Mouse (Mus musculus): ENCODE measurements around the gene Prkag2.
"Not testable (repeated sequence)": the region's sequence is repeated elsewhere in the genome, so short reads cannot be mapped to it uniquely, and the experiment has no call there.

Gene Prkag2

DNA sequence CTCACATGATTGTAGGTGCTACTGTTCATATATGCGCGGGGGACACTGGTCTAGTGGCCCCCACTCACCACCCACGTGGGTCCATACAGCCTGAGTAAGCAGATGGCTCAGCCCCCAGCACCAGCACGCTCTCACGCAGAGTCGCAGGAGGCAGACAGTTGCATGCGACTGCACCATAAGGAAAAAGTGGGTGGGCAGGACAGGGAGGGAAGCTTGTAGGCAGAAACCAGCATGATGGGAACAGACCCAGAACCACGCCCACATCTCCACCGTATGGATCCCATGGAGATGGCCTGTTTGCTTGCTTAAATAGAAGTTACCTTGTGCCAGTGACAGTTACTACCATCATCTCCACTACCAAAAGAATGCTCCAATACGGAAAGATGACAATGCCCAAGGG, 15.3 kb downstream of the Prkag2 start:
- DNase-seq, result no peak

DNA sequence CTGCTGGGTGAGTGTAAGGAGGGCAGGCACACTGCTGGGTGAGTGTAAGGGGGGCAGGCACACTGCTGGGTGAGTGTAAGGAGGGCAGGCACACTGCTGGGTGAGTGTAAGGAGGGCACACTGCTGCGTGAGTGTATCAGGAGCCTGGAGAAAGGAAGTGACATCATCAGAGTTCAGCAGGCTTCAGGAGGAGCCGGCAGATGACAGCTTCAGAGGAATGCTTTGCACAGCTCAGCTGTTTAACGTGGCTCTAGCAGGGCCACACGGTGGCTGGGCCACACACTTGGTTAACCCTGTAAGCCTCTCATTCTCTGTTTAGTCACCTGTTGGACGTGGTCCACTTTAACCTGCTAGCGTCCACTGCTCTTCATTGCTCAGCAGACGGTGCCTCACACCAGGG, 16.6 kb downstream of the Prkag2 start:
- no peak for DNase-seq

DNA sequence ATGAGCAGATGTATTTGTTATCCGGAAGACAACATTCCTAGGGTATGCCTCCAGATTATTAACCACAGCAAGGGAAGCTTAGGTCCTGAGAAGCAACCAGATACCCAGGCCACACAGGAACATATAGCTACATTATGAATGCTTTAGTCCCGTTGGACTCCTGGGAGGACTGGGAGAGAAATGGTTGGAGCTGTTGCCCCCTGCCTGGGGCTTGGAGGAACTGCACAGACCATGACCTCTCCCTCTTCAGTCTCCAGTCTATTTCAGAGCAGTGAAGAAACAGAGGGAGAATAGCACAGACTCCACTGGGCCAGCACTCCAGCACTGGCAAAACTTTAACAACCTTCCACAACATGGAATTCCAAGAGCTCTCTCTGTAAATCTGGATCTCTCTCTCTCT, 17.9 kb downstream of the Prkag2 start:
- DNase-seq, result peak; percentile 72

DNA sequence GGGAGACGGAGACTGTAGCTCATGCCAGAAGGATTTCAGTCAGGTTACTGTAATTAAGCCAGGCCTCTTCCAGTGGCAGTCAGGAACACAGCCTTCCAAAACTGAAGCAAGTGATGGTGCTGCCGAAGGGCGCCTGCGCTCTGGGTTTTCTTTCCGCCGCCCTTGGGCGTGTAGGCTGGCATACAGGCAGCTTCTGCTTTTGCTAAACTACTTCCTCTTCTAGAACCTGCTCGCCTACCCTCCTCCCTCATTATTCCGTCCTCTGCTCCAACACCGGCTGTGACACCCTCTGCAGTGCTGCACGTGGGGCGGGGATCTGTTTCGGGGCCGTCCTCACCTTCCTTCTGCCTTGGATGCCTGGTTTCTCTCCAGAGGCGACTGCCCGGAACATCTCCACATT, 18.9 kb downstream of the Prkag2 start:
- DNase-seq, result peak; percentile 76

DNA sequence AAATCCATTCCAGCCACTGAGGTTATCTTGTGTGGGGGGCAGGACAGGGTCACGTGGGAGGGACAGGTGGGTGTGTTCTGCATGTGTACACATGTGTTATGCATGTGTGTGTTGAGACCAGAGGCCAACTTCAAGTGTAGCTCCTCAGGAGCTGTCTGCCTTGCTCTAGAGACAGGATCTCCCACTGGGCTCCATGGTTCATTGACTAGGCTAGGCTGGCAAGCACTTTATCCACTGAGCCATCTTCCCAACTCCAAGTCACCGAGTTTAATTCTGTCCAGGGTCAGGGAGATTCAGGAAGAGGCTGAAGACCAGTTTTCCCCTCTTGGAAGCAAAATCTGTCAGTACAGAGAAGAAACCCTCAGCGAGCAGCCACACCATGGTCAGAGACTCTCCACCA, 19.4 kb downstream of the Prkag2 start:
- DNase-seq, result no peak

DNA sequence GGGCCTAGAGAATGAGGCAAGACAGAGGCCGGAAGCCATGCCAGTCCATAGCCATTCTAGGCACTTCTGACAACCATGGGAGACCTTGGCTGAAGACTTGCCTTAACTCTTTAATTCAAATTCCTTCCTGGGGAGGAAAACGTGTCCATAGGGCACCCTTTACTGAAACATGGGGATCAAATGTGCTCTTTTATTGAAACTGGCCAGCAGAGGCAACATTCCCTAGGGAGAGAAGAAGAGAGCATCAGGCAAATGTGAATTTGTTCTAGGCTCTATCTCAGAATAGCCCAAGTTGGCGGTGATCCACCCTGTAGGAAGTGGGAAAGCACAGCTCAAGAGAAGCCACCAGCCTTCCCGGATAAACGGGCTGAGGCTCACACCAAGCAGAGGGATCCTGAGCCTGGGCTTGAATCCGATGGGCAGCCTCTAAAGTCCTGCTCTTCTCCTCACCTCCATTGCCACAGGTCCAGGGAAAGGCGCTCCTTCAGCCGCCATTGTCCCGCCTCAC, 19.9 kb downstream of the Prkag2 start:
- no peak for DNase-seq

DNA sequence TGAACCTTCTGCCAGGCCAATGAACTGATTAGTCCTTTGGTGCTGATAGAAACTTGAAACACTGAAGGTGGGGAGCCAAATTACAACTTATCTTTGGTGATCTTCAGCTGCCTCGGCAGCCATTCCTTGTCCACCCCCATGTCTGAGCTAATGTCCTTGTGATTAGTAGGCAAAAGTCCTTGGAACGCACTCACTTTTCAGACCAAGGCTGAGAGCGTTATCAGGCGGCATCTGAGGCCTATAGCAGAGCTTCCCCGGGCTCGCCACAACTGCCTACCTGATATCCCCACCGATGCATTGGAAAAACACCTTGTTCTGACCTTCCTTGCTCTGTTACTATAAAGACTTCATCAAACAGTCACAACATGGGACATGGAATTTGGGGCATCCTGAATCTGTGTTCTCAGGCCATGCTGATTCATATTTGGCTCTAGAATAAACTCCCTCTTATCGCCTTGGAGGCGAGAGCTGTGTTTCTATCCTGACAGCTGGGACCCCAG, 20.6 kb downstream of the Prkag2 start:
- DNase-seq, result no peak

DNA sequence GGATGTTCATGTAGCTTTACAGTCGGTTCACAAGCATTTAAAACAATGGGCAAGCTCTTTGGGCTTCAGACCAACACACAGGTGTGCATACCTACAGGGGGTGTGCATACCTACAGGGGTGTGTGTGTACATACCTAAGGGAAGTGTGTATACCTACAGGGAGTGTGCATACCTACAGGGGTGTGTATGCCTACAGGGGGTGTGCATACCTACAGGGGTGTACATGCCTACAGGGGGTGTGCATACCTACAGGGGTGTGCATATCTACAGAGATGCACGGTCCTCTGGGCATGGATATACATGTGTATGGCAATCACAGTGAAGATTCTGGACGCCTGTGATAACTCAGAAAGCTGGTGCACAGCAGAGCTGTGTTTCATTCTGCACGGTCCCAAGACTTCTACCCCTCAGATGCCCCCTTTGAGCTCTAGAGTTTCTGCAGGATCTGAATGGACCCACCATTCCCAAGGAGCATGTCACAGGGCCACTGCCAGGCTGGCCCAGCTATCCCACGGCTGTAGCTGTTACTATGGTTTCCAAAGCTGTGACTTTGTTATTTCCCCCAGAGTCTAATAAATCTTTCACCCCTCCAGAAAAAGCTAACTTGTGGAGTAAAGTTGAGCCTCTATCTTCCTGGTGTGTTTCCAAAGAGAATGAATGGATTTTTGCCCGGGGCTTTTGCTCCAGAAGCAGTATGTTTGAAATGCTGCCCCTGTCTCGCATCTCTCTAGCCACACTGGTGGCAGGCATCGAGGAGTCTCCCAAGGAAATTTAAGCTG, 22.4 kb downstream of the Prkag2 start:
- no peak for DNase-seq

DNA sequence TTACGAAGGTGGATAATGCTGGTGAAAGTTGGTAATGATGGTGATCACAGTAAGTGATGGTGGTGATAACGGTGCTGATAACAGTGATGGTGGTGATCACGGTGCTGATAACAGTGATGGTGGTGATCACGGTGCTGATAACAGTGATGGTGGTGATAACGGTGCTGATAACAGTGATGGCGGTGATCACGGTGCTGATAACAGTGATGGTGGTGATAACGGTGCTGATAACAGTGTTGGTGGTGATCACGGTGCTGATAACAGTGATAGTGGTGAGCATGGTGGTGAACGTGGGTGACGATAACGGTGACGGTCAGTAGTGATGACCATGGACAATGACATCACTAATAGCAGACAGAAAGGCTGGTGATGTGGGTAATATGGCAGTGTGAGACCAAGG, 23.2 kb downstream of the Prkag2 start:
- not testable (repeated sequence) for DNase-seq

DNA sequence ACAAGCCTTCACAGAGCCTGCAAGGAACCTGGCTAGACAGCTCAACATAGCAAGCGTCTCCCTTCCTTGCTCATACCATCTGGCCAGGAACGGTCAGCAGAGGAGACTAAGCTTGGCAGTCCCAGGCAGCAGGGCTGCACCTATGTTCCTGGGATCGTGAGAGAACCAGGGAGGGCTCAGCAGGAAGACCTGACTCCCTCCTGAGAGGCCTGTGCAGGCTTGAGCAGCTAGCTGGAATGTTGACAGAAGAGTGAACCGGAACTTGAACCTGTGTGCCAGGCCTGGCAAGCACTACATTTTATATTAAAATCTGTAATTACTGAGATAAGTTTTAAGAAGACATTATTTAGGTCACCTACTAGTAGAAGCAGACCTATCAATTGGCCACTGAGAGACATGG, 24.8 kb downstream of the Prkag2 start:
- no peak for DNase-seq

DNA sequence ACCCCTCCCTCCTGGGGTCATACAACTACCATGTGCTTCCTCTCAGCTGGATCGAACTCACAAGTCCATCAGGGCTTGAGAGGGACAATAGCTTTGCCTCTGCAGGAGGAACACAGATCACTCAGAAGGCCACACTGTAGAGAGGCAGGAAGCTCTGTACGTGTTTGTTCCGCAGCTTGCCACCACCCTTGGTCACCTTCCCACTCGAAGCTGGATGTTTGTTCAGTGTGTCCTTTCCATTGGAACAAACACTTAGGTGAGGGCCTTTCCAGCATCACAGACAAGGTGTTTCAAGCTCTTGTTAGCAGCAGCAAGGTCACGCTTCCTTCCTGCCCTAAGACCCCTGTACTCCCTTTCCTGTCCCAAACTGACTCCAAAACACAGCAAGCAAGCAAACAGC, 30.6 kb downstream of the Prkag2 start:
- DNase-seq, result peak; percentile 81

DNA sequence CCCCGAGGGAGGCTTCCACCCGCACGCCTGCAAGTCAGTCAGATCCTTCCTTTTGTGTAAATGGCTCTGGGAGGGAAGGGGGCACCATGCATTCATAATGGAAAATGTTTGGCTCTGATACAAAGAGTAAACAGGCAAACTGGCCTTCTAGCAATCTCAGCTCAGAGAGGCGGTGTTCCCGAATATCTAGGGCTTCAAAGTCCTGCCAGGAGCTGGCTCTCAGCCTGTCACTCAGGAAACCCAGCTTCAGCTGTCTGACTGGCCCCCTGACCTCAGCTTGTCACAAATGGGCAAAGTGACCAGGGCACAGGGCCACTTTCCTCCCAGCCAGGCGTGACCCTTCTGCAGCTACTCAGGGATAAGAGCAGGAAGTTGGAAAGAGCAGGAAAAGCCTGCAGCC, 33.3 kb downstream of the Prkag2 start:
- DNase-seq, result peak; percentile 90

DNA sequence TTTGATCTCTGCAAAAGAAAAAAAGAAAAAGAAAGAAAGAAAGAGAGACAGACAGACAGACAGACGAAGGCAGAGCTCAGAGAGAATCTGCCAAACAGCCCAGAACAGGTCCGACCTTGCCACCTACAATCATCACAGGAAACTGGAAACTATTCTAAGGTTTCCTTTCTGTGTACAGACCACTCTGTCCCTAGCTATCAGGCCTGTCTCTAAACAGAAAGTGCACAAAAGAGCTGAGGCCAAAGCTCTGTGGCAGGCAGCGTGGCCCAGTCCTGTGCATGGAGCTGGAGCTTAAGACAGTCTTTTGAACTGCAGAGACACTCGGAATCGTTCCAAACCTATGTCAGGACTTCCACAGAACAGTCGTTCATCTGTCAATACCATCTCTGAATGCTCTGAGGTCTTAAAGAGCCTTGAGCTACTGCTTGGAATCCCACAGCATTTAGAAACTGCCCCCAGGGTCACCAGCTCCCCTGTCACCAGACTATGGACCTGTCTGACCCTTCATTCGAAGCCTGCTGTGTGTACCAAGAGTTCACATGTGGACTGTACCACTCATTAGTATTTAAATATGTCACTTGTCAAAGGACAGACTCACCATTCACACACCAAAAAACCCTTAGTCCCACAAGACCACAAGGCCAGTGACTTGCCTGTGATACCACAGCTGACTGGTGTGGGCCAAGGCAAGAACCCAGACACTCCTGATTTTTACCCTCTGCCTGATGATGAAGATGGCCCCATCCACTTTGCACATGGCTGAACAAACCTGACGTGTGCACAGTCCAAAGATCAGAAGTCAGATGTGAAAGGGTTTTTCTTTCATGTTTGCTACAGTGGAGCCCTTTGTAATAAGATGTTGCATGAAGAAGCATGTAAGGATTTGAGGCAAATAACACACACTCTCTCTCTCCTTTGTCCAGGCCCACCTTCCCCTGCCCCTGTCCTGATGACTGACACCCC, 35.9 kb downstream of the Prkag2 start:
- no peak for DNase-seq

DNA sequence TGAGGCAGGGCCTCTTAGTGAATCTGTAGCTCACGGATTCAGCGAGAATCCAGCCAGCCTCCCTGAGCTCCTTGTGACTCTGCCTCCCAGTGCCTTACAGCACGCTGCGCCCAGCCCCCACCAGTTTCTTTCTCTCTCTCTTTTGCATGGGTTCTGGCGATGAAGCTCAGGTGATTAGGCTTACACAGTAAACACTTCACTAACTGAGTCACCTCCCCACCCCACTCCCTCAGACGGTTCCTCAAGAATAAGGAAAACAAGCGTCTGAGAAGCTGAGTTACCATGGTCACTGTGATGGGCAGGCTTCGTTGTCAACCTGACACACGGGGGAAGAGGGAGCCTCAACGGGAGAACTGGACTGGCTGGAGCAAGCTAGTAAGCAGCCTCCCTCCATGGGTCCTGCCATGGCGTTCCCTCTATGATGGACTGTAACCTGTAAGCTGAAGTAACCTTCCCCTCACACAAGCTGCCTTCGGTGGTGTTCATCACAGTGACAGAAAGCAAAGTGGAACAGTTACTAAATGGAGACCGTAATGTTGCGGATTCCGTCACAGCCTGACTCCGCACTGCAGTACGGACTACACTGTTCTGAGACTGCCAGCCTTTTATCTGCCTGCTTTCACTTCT, 37.8 kb downstream of the Prkag2 start:
- peak; percentile 81 for DNase-seq

DNA sequence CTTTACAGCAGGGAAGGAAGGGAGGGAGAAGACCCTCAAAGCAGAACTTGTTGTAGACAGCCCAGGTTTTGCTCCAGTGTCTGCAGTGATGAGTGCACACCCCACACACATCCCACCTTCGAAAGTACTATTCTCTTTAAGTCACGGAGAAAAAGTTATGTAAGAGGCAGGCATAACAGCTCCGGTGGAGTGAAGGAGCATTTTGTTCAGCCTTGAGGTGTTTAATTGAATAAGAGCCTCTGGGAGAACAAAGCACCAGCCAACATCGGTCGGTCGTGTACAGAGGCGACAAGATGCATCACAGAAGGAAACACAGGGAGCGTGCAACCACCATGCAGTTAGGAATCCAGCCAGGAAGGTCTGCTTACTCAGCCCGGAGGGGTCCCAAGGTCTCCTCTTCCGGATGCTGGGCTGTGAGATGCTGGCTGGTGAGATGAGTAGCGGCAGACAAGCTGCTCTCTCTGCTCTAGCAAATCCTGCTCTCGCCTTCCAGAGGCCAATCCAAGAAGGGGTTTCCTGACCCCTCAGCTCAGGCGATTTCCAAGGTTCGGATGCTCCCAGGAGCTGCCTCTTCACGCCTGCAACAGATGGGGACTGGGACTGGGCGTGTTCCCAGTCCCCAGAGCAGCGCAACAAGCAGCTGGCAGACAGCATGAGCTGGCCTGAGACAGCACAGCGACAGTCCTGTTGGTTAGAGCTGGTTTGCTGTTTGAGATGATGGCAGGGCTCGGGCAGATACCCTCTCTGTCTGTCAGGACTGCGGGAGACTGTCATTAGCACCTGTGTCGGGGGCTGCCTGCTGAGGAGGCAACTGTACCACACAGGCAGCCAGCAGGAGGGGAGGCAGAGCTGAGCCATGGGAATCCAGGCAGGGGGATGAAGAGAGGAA, 41.3 kb downstream of the Prkag2 start:
- no peak for DNase-seq

DNA sequence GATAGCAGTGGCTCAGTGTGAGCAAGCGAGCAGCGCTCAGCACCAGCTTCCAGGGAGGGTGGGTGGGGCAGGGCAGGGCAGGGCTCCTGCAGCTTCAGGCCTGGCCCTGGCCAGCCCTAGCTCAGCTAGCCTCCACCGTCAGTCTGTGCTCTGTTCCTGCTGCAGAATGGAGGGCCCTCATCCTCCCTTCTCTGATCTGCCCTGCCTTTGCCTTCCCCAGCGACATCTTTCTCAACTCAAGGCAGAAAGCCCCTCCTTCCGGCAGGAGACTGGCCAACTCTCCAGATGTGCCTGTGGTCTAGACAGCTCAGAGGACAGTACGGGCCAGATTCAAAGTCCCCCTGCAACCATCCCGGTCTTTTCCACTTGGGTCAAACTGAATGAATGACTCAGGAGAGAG, 42.0 kb downstream of the Prkag2 start:
- peak; percentile 42 for DNase-seq

DNA sequence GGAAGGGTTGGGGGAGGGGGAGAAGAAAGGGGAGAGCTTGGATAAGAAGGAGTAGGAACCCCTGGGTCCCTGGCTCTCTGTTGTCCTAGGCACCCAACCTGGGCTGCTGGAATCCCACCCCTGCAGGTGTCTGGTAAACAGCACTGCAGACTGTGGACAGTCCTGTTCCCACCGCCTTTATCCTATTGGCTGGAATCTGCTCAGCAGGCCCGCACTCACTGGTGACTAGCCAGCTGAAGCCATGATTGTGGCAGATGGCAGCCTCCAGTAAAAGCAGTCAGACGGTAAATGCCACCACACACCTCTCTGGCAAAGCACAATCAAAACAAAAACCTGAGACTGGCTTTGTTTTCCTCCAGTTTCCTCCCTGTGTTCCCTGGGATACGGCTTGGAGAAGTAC, 45.2 kb downstream of the Prkag2 start:
- DNase-seq, result no peak

DNA sequence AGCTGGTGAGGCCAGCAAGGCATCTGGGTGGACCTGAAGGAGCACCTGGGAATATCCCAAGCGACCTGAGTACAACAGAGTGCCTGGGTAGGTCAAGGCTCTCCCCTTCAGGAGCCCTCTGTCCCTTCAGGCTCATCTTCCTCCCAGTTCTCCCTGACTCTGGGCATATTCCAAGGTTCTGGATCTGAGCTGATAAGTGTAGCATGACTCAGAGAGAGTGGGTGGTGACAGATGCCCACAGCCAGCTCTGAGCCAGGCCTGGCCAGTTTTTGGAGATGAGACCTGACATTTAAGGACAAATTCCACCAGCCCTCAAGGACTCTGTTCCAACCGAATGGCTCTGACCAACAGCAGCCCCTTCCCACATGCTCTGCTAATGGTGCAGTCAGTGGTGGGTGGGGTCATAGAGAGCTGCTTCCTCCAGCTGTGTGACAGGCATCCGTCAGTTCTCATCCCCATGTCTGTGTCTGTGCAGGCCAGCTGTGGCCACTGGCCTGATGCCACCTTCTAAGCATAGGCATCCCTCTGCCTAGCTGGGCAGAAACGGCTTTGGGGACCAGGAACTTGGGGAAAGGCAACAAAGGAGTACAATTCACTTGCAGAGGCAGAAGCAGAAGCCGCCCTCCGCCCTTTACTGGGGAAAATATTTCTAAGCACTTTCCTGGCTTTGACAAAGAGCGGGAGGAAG, 46.3 kb downstream of the Prkag2 start:
- no peak for DNase-seq

DNA sequence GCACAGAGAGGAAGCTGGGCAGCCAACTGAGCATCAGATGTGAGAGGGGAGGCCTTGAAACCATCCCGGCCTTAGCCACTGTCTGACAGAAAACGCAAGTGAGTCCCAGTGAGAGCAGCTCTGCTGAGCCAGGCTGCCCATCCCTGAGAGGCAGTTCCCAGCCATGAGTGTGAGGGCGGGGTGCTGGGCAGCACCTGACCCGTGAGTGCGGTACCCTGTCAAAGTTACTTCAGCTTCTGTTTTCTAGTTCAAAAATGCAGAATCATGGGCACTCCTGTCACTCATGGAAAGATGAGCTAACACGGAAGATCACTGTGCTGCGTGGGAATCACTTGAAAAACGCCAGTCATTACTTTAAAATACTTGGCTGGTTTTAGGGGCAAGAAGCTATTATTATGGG, 49.6 kb downstream of the Prkag2 start:
- no peak for DNase-seq

DNA sequence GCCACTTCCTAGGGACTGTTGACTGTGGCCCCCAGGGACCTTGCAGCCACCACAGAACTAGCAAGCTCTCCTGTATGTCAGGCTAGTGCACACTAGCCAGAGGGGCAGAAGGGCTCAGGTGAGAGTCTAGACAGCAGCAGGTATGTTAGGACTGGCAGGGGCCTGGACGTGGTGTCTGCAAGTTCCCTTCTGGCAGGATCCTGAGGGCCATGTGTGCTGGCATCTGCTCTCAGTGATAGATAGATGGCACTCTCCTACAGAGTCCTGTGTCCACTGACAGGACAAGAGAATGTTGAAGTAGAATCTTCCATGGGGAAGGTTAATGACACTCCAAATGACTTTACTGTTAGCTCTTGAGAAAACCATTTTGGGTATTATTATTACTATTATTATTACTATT, 52.8 kb downstream of the Prkag2 start:
- no peak for DNase-seq

DNA sequence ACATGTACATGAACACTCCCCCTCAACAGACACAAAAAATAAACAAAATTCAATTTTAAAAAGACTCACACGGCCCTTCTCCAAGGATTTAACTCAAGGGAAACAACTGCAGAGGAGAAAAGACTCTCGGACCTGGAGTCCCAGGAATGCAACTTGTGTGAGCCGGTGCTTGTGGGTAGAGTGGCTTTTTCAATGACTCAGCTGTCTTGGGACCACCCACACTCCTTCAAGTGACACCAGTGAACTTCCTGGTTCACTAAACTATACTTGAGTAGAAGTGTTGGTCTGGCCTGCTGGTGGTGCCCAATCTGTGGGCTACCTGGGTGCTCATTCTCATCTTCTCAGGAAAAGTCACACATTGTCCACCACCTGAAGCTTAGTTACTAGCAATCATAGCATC, 53.7 kb downstream of the Prkag2 start:
- DNase-seq, result no peak

DNA sequence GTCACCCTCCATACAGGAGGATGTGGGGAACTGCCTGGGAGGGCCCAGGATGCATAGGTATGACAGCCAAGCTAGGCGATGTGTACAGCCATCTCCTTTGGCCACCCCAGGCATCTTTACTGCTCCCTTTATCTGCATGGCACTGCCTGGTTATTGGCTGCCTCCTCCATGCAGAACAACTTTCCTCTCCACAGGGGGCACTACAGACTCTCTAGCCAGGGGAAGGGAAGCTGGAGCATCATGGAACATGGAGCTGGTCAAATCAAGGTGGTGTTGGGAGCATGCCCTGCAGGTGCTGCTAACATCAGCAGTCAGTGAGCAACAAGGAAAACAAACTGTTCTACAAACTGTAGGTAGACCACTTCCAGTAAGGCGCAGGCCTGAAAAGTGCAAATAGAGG, 56.4 kb downstream of the Prkag2 start:
- DNase-seq, result no peak
